Mouse (Mus musculus) monocyte, adult 2 months (primary cell): ENCODE measurements around the gene Olfr1248.
"Not testable (repeated sequence)": the region's sequence is repeated elsewhere in the genome, so short reads cannot be mapped to it uniquely, and the experiment has no call there.

Experiments used
- DNase-seq, 2 experiments: peaks; one replicate each; pipeline ENCODE4 v3.0.0; 2022; ENCODE audit warnings: low spot score in 2 of 2, low read depth in 1 of 2

Gene Olfr1248

DNA sequence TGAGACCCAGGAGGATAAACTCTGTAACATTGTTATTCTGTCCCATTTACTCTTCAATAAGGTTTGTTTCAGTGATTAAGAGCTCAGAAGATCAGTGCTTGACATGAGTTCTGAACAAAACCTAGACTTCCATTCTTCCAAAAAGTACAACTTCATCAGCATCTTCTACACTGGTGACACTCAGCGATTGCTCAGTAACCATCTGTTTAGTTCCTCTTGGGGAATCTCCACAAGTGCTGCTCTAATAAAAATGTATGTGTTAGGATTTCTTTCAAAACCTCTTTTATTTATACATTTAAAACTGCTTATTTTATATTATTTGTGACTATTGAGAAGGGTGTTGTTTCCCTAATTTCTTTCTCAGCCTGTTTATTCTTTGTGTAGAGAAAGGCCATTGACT is at the start of gene Olfr1248:
Gene Olfr1248, minus strand, starts transcription at position 101 of the 400 bp plus-strand sequence.
- not testable (repeated sequence) for DNase-seq

DNA sequence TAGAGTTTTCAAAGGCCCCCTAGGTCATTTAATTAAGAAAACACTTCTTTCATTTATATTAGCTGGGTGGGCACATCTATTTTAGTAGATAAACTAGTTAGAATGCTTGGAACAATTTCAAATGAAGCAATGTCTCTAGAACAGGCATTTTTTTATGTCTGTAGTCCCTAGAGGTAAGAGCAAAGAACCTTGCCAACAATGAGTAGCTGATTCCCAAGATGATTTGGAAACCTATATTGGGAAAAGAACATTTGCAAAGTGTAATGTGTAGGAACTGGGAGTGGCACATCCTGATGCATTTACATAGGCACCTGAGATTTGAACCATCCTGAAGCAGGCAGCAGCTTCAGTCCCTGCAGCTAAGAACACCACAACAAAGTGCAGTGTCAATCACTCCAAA is 43.3 kb upstream of the Olfr1248 start, which contains the start of gene Olfr1250:
Gene Olfr1250, minus strand, starts transcription at position 101 of the 400 bp plus-strand sequence.
- no peak for DNase-seq

DNA sequence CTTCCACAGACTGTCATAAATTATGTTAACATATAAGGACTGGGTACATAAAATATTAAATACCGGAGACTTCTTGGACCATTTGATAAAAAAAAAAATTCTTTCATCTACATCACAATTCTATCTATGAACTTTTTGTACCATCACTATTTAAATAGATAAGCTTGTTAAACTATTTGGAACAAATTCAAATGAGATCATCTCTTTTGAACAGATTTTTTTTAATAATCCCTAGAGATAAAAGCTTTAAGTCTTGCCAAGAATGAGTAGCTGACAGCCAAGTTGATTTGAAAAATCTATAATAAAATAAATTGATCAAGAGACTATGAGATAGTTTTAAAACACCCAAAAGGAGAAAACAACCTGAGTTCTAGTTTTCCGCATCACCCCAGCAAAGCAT is 16.8 kb upstream of the Olfr1248 start, which contains the start of gene Olfr1249:
Gene Olfr1249, minus strand, starts transcription at position 101 of the 400 bp plus-strand sequence.
- no peak for DNase-seq

DNA sequence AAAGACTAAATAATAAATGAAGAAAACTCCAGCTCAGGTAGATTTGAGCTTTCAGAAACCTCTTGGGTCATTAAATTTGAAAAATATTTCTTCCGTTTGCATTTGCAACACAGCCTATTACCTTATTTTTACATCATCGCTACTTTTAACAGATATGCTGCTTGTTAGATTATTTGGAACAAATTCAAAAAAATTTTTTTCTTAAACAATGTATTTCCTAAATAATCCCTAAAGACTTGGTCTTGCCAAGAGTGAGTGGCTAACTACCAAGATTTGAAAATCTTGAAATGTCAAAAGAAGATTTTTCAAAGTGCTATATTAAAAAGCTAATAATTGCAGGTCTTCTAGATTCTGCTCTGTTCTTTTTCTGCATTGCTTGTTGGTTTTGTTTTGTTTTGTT is 4.0 kb downstream of the Olfr1248 start, which contains the start of gene Olfr1247:
Gene Olfr1247, minus strand, starts transcription at position 101 of the 400 bp plus-strand sequence.
- no peak for DNase-seq

DNA sequence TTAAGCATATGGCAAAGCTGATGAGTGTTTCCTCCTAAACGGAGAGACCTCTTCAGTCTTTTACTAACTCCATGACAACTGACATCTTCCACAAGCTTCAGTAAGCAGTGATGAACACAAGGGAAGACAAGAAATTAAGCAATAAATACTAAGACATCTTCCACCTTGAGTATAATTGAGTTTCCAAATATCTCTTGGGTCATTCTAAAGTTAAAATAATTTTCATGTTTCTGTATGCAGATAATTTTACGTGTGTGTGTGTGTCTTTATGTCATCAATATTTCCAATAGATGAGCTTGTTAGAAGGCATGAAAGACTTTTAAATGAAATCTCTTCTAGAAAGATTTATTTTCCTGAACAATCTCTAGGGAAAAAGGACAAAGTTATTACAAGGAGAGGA is 25.0 kb downstream of the Olfr1248 start, which contains the start of gene Olfr1246:
Gene Olfr1246, minus strand, starts transcription at position 101 of the 400 bp plus-strand sequence.
- DNase-seq, result no peak

DNA sequence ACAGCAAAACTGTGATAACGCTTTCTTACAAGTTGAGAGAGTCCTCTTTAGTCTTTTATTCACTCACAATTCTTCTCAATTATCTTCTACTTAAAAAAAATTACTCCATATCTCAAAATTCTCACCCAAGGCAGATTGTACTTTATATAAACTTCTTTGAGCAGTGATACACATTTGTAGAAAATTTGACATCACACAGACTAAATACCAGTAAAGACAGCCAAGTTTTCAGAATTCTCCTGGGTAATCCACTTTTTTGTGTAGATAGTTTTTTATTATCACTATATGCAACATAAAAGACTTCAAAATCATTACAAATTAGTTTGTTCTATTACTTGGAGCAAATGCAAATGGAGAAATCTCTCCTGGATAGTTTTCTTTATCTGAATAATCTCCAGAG is 39.7 kb downstream of the Olfr1248 start, which contains the start of gene Olfr1245:
Gene Olfr1245, minus strand, starts transcription at position 101 of the 400 bp plus-strand sequence.
- DNase-seq, result no peak
